ENCODE assay signal across 15 mouse cellular contexts in the genomic region with DNA sequence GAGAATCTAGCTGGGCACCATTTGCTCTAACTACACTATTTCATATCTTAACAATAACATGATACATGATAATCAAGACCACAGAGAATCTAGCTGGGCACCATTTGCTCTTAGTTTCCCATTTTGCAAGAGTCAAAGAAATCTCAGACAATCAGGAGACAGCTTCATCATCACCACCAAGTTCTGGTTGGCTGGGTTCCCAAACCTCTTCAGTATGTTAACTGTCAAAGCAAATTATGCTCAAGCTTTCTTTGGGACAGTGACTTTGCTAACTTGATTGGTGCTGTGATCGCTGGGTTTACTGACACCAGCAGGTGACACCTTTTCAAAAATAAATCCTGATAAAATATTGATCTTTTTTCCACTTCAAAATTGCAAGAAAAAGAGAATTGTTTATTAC.
"Had no signal": no experiment of that assay in that cellular context is flagged by ENCODE, and none has a peak within 500 bp of the region (broad histone marks: within the 10 kb centered on the region; RNA-seq: fewer than 3 reads in every experiment).

No protein-coding gene starts in this region.

- H3K27ac ChIP-seq: liver, embryonic 13.5 days; midbrain, embryonic 10.5 days; midbrain, embryonic 13.5 days; neural tube, embryonic 13.5 days had no signal

- DNase-seq: kidney, adult 18-20 months; kidney, adult 9 months; kidney, postnatal 14 days; kidney, postnatal 4 days; liver, embryonic 13.5 days; lung, adult 2 months; lung, postnatal 36 days; right cerebral cortex, adult 18-20 months; thymus, adult 18-20 months; thymus, postnatal 36 days had no signal

- ATAC-seq: lung, postnatal 0 days; midbrain, embryonic 13.5 days had no signal

- H3K36me3 ChIP-seq: liver, embryonic 13.5 days; midbrain, embryonic 10.5 days; midbrain, embryonic 13.5 days; neural tube, embryonic 13.5 days had no signal

- H3K9ac ChIP-seq: liver, embryonic 13.5 days; midbrain, embryonic 13.5 days; neural tube, embryonic 13.5 days had no signal

- H3K4me2 ChIP-seq: liver, embryonic 13.5 days; midbrain, embryonic 13.5 days; neural tube, embryonic 13.5 days had no signal

- H3K27me3 ChIP-seq: liver, embryonic 13.5 days; megakaryocyte, embryonic 14.5 days; midbrain, embryonic 13.5 days; neural tube, embryonic 13.5 days had no signal

- H3K4me3 ChIP-seq: liver, embryonic 13.5 days; megakaryocyte, embryonic 14.5 days; midbrain, embryonic 10.5 days; midbrain, embryonic 13.5 days; neural tube, embryonic 13.5 days had no signal

- H3K9me3 ChIP-seq: liver, embryonic 13.5 days; megakaryocyte, embryonic 14.5 days; midbrain, embryonic 10.5 days; midbrain, embryonic 13.5 days; neural tube, embryonic 13.5 days had no signal

- H3K4me1 ChIP-seq: liver, embryonic 13.5 days; megakaryocyte, embryonic 14.5 days; midbrain, embryonic 10.5 days; midbrain, embryonic 13.5 days; neural tube, embryonic 13.5 days had no signal
